Mouse (Mus musculus): ENCODE measurements around the gene A730046J19Rik. TPM values are rescaled to one million over a fixed set of nuclear protein-coding genes. Genes with fewer than 3 reads are reported as not detected.

The A730046J19Rik gene
- polyA plus RNA-seq (2014; fragmentation: Illumina TruSeq; extraction: RNeasy Lipid Tissue Mini Kit (QIAGEN cat#74804)) = 8.1 TPM

DNA sequence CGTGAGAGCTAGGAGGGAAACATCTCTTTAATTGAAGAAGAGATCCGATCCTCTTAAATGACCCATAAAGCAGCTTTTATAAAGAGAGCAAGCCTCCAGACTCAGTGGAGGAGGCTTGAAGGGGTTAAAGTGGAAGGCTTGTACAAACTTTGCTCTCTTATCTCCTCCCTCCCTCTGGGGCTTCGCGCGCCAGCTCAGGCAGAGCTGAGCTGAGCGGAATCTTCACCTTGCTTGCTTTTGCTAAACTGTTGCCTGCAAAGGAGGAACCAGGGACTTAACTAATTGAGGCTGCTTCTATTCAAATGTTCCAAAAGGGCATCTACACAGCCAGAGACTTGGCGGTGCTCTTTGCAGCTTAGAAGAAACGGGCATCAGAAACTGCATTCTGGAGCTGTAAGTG lies at the start of gene A730046J19Rik:
TSS of gene A730046J19Rik (plus strand) at position 173 of the 400 bp plus-strand sequence.

Other genes with a start within 250 kb of the A730046J19Rik start
- gene Dcx, start 220.4 kb upstream of the A730046J19Rik start, polyA plus RNA-seq (2014; fragmentation: Illumina TruSeq; extraction: RNeasy Lipid Tissue Mini Kit (QIAGEN cat#74804)) = 1.1 TPM
- 69.8 TPM for gene Alg13, start 164.1 kb downstream of the A730046J19Rik start, polyA plus RNA-seq (2014; fragmentation: Illumina TruSeq; extraction: RNeasy Lipid Tissue Mini Kit (QIAGEN cat#74804))

All from ovary, adult 10 weeks (tissue).